Comparison of ENCODE assay signal across 31 mouse cellular contexts in genomic region chr7:132174296-132174695, GRCm38 (mm10). TPM values are rescaled to one million over a fixed set of nuclear protein-coding genes. Genes with fewer than 3 reads are reported as not detected.
DNase-seq lines count a peak whose midpoint lies in the region; ATAC-seq lines count a peak whose summit lies in the region.
"Had no signal": no experiment of that assay in that cellular context is flagged by ENCODE, and none has a peak within 500 bp of the region (broad histone marks: within the 10 kb centered on the region; RNA-seq: fewer than 3 reads in every experiment).

No protein-coding gene starts in this region.

- peak overlapping the region; percentile 51 for H3K27ac ChIP-seq in forebrain, embryonic 15.5 days (replicated peaks)
- no peak overlapping the region for H3K27ac ChIP-seq in forebrain, embryonic 11.5 days (ENCODE audit: low read depth, low read length)
- peak overlapping the region; percentile 34; the same call in 1 of the 2 replicates for H3K27ac ChIP-seq in limb, embryonic 15.5 days
- no peak overlapping the region for H3K27ac ChIP-seq in limb, embryonic 10.5 days
- H3K27ac ChIP-seq: embryonic facial prominence, embryonic 10.5 days; embryonic facial prominence, embryonic 13.5 days; gastrocnemius, adult 2 months; heart, embryonic 15.5 days; hindbrain, embryonic 14.5 days; hindbrain, postnatal 0 days had no signal

- ATAC-seq in forebrain, embryonic 15.5 days (replicated peaks), result no peak
- ATAC-seq in forebrain, embryonic 11.5 days (replicated peaks; ENCODE audit: low FRiP score), result no peak
- peak; percentile 36; the same call in 1 of the 2 replicates for ATAC-seq in frontal cortex, adult (ENCODE audit: low TSS enrichment)
- no peak for ATAC-seq in limb, embryonic 15.5 days (ENCODE audit: insufficient number of reproducible peaks, low FRiP score, low TSS enrichment, low read depth)
- ATAC-seq: activated CD4-positive, CD25-positive, alpha-beta regulatory T cell, adult 4 months; hindbrain, postnatal 0 days; inflammation-experienced regulatory T-cells, adult 6 months; intestine, embryonic 16.5 days had no signal

- H3K9ac ChIP-seq in forebrain, embryonic 15.5 days (replicated peaks), result no peak overlapping the region
- no peak overlapping the region for H3K9ac ChIP-seq in forebrain, embryonic 11.5 days (ENCODE audit: low read length)
- H3K9ac ChIP-seq in limb, embryonic 15.5 days, result no peak overlapping the region
- H3K9ac ChIP-seq: embryonic facial prominence, embryonic 13.5 days; heart, embryonic 12.5 days; heart, embryonic 15.5 days; hindbrain, embryonic 14.5 days had no signal

- no peak overlapping the region for H3K4me3 ChIP-seq in forebrain, embryonic 15.5 days
- no peak overlapping the region for H3K4me3 ChIP-seq in forebrain, embryonic 11.5 days (ENCODE audit: low read depth, low read length)
- no peak overlapping the region for H3K4me3 ChIP-seq in limb, embryonic 15.5 days
- H3K4me3 ChIP-seq in limb, embryonic 10.5 days, result no peak overlapping the region
- H3K4me3 ChIP-seq: embryonic facial prominence, embryonic 10.5 days; embryonic facial prominence, embryonic 13.5 days; erythroblast, embryonic 14.5 days; gastrocnemius, adult 2 months; heart, embryonic 12.5 days; heart, embryonic 15.5 days had no signal

- intact Hi-C loops in heart, postnatal 10 days (cut with DNase I), result no loop called here

- no peak for DNase-seq in forebrain, embryonic 11.5 days (ENCODE audit: low spot score)
- DNase-seq in frontal cortex, postnatal 10 days (ENCODE audit: low spot score in 2 of 2), result no peak
- DNase-seq in limb, embryonic 10.5 days (ENCODE audit: low spot score), result no peak
- DNase-seq in heart, postnatal 10 days, result no peak
- DNase-seq in gastrocnemius, postnatal 4 days (ENCODE audit: low spot score in 2 of 2), result no peak
- DNase-seq: adrenal gland, adult 8-10 months; adrenal gland, postnatal 25 days; cerebellum, adult 11 months; cerebellum, adult 2 months; cerebellum, adult 9-11 months; cerebellum, postnatal 25 days; embryo, embryonic 11 days; gastrocnemius, adult 2 months; gastrocnemius, postnatal 14 days; heart, adult 18-20 months; heart, postnatal 14 days; heart, postnatal 4 days had no signal

- peaks cover 19% of the 10 kb centered on the region for H3K4me1 ChIP-seq in forebrain, embryonic 15.5 days
- H3K4me1 ChIP-seq in forebrain, embryonic 11.5 days (replicated peaks; ENCODE audit: control insufficient read depth, insufficient read depth, low read length), result no peaks in the 10 kb centered on the region
- H3K4me1 ChIP-seq in limb, embryonic 15.5 days, result peaks cover 16% of the 10 kb centered on the region
- peaks cover 7% of the 10 kb centered on the region for H3K4me1 ChIP-seq in limb, embryonic 10.5 days
- H3K4me1 ChIP-seq: heart, embryonic 12.5 days; heart, embryonic 15.5 days had no signal

- no peaks in the 10 kb centered on the region for H3K27me3 ChIP-seq in forebrain, embryonic 15.5 days
- no peaks in the 10 kb centered on the region for H3K27me3 ChIP-seq in forebrain, embryonic 11.5 days (ENCODE audit: control insufficient read depth, insufficient read depth, low read length)
- no peaks in the 10 kb centered on the region for H3K27me3 ChIP-seq in limb, embryonic 15.5 days
- H3K27me3 ChIP-seq in limb, embryonic 10.5 days (ENCODE audit: low read depth, poor library complexity, severe bottlenecking), result no peaks in the 10 kb centered on the region
- H3K27me3 ChIP-seq: embryonic facial prominence, embryonic 13.5 days; heart, embryonic 15.5 days had no signal

- no peaks in the 10 kb centered on the region for H3K36me3 ChIP-seq in forebrain, embryonic 15.5 days
- no peaks in the 10 kb centered on the region for H3K36me3 ChIP-seq in forebrain, embryonic 11.5 days (ENCODE audit: control insufficient read depth, insufficient read depth, low read length)
- H3K36me3 ChIP-seq in limb, embryonic 15.5 days, result no peaks in the 10 kb centered on the region
- H3K36me3 ChIP-seq in limb, embryonic 10.5 days, result no peaks in the 10 kb centered on the region
- H3K36me3 ChIP-seq: embryonic facial prominence, embryonic 10.5 days; embryonic facial prominence, embryonic 13.5 days; heart, embryonic 12.5 days; heart, embryonic 15.5 days had no signal

- WGBS in forebrain, embryonic 15.5 days, result 69% methylated on average over 2 of the region's 2 CpGs
- WGBS in forebrain, embryonic 11.5 days, result 75% methylated on average over 2 of the region's 2 CpGs
- WGBS in limb, embryonic 15.5 days, result 72% methylated on average over 2 of the region's 2 CpGs
- 86% methylated on average over 2 of the region's 2 CpGs for WGBS in limb, embryonic 10.5 days

- H3K4me2 ChIP-seq in forebrain, embryonic 15.5 days (replicated peaks), result no peak overlapping the region
- no peak overlapping the region for H3K4me2 ChIP-seq in forebrain, embryonic 11.5 days (ENCODE audit: low read depth, low read length, severe bottlenecking)
- no peak overlapping the region for H3K4me2 ChIP-seq in limb, embryonic 15.5 days
- H3K4me2 ChIP-seq: embryonic facial prominence, embryonic 13.5 days; heart, embryonic 12.5 days; heart, embryonic 15.5 days; hindbrain, embryonic 14.5 days had no signal

- no peaks in the 10 kb centered on the region for H3K9me3 ChIP-seq in forebrain, embryonic 15.5 days
- no peaks in the 10 kb centered on the region; the same call in 1 of the 2 replicates for H3K9me3 ChIP-seq in forebrain, embryonic 11.5 days (ENCODE audit: control insufficient read depth, low read length)
- no peaks in the 10 kb centered on the region for H3K9me3 ChIP-seq in limb, embryonic 15.5 days
- no peaks in the 10 kb centered on the region for H3K9me3 ChIP-seq in limb, embryonic 10.5 days (replicated peaks)
- H3K9me3 ChIP-seq: embryonic facial prominence, embryonic 10.5 days; embryonic facial prominence, embryonic 13.5 days; heart, embryonic 15.5 days had no signal

RNA-seq across cellular contexts. Expression of gene Cpxm2, which starts 19.8 kb away (rescaled TPM):
- 2.6 and 3.1 TPM in 2 replicates for polyA plus RNA-seq in forebrain, embryonic 15.5 days (2015; fragmentation: Nextera tagmentation; extraction: Ambion mirVana)
- 2.9 and 3.7 TPM in 2 replicates for polyA plus RNA-seq in forebrain, embryonic 11.5 days (2014; fragmentation: Nextera tagmentation; extraction: Ambion mirVana)
- 64.4 and 79.0 TPM in 2 replicates for polyA plus RNA-seq in limb, embryonic 15.5 days (2015; fragmentation: Nextera tagmentation; extraction: Ambion mirVana)
- 0.11 and 0.49 TPM in 2 replicates for polyA plus RNA-seq in limb, embryonic 10.5 days (2016; fragmentation: Nextera tagmentation; extraction: Ambion mirVana)
- total RNA-seq in heart, postnatal 10 days (2021), result 1 to 10 TPM; 1.4 to 1.5 TPM
- 1 to 10 TPM; 5.5 to 5.6 TPM for total RNA-seq in gastrocnemius, postnatal 4 days (2021)
- total RNA-seq: common myeloid progenitor, adult 5-6 weeks had no signal
- polyA plus RNA-seq: activated CD4-positive, CD25-positive, alpha-beta regulatory T cell, adult 4 months; erythroblast, embryonic 14.5 days; inflammation-experienced regulatory T-cells, adult 6 months had no signal

Comparison
In these comparisons a context has a peak if more than half of its experiments do, and no peak if none do; other contexts are left out.
1. H3K27ac ChIP-seq: peak in forebrain, embryonic 15.5 days (single experiment) and limb, embryonic 15.5 days (single experiment); none in forebrain, embryonic 11.5 days (single experiment) and limb, embryonic 10.5 days (single experiment).
2. RNA of gene Cpxm2, which starts 19.8 kb away (polyA plus RNA-seq): 64.4 to 79.0 TPM in limb, embryonic 15.5 days; 2.9 to 3.7 TPM in forebrain, embryonic 11.5 days, 2.6 to 3.1 TPM in forebrain, embryonic 15.5 days and 0.11 to 0.49 TPM in limb, embryonic 10.5 days; every median in the first group is over 10 times any median in the second.